Mouse (Mus musculus): ENCODE measurements around the gene Bola2.

DNA sequence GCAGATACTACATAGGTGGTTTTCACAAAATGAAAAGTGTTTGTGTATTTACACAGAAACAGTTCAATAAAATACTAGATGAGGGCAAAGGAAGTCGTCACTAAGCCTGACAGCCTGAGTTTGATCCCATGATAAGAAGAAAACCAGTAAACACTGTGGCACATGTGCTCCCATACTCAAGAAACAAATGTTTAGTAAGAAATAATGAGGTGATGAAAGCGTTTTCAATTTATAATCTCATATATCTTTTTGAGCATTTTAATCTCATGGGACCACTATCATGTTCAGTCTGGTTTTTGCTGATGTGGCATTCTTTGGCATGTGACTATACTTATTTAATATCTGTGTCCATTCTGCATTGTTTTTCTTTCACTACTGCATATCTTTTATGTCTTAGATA, 41.2 kb upstream of the Bola2 start:
- no peak for TF ChIP-seq POLR2A (IDR thresholded peaks at IDR 0.05; ENCODE audit: borderline replicate concordance, extremely low read depth, low read depth, low read length)
- TF ChIP-seq CTCF (IDR thresholded peaks at IDR 0.05; ENCODE audit: insufficient read depth, low read length): no peak

Data from lung, adult 2 months (tissue).